Mouse (Mus musculus) cerebellum, adult 2 months (tissue): ENCODE measurements at regions not wholly inside any gene's neighbourhood (a gene's known extent, or its start where the extent isn't known, plus 50 kb on each side); places are given as distances from the start of the nearest gene placed in this dataset.
A peak's percentile ranks its signal among the peaks of the same experiment; 100 is the strongest.

ENCODE experiments used
- DNase-seq, 2 experiments: peaks; one replicate each; pipeline ENCODE4 v3.0.0; 2021
- H3K27ac ChIP-seq: fragments of 200-500 bp; 2 replicates; pipeline ENCODE4 v1.5.1; 2012; ENCODE audit warnings: low read length, control low read depth, inconsistent platforms; ENCODE audit not compliant: insufficient read depth
- H3K27me3 ChIP-seq: fragments of 200-500 bp; 2 replicates; pipeline ENCODE4 v1.6.1; 2012; ENCODE audit warnings: inconsistent platforms, mild to moderate bottlenecking, low read length, moderate library complexity; ENCODE audit not compliant: control insufficient read depth, insufficient read depth
- H3K4me1 ChIP-seq: fragments of 200-500 bp; 2 replicates; pipeline ENCODE4 v1.6.1; 2011; ENCODE audit warnings: low read length; ENCODE audit not compliant: control insufficient read depth, insufficient read depth
- H3K4me3 ChIP-seq: fragments of 200-500 bp; replicated peaks from 2 replicates; pipeline ENCODE3; 2011; ENCODE audit warnings: mild to moderate bottlenecking, low read depth, low read length, control low read depth; ENCODE audit not compliant: insufficient read depth
- CTCF ChIP-seq: fragments of 200-500 bp; IDR thresholded peaks from 2 replicates; pipeline ENCODE4 v1.5.1; 2011; ENCODE audit warnings: low read depth, mild to moderate bottlenecking, control low read depth, low read length, moderate library complexity, borderline replicate concordance; ENCODE audit not compliant: insufficient read depth
- POLR2A ChIP-seq: fragments of 200-500 bp; IDR thresholded peaks from 2 replicates; pipeline ENCODE4 v1.6.1; 2011; ENCODE audit warnings: low read length, control low read depth, borderline replicate concordance; ENCODE audit not compliant: insufficient read depth
- whole genome bisulfite sequencing: fragments of 180-500 bp; shearing (Covaris S2); methylation state at CpG from one replicate; pipeline ENCODE4 v1.1.7; 2018; 5-methylcytosine and 5-hydroxymethylcytosine counted together

DNA sequence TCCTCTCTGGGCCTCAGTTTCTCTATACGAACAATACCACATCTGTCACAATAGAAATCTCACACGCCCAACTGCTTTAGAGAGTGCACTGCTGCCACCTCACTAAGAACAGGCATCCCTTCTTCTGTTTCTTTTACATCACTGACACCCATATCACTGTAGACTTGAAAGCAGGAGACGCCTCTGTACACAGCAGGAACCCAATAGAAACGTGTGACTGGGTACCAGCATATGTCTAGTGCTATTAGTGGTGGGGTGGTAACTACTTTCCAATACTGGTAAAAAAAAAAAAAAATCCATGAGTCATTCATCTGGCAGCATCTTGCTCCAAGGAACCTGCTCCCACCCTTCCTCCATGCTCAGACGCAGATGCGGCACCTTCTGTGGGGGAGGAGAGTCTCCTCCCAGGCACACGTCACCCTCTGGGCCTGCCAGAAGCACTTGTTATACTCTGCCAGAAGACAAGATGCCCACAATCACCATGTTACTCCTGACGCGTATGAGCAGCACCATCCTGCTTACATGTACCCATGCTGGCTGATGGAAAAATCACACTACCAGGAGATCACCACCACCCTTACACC is 151.3 kb upstream of the Plxna4 start:
- H3K4me1 ChIP-seq: no peaks in the 10 kb centered on the region
- WGBS: 40% methylated on average over 9 of the region's 9 CpGs
- H3K27ac ChIP-seq: no peak overlapping the region
- H3K4me3 ChIP-seq: no peak overlapping the region
- TF ChIP-seq CTCF (no peak), POLR2A (no peak)
- no peak for DNase-seq
- H3K27me3 ChIP-seq: no peaks in the 10 kb centered on the region; the same call in 1 of the 2 replicates

DNA sequence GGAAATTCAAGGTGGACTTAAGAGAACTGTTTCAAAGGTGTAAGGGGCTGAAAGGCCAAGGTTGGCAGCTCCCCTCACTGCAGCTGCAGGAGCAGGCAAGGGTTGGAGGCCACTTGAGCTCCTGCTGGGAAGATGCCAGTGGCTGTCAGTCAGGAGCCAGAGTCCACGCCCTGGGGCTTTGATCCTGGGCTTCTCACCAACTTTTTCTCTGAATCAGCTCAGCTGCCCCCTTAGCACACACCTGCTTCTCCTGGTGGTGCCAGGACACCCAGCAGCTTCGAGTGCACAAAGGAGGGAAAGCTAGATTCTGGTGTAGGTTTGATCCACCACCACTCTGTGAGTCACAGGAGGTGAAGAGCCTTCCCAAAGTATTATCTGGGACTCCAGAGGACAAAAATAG is 140.7 kb upstream of the Plxna4 start:
- TF ChIP-seq CTCF: no peak
- TF ChIP-seq POLR2A: no peak
- peaks cover 5% of the 10 kb centered on the region for H3K4me1 ChIP-seq
- no peaks in the 10 kb centered on the region for H3K27me3 ChIP-seq
- 14% methylated on average over 2 of the region's 2 CpGs for WGBS
- DNase-seq: peak; percentile 5 to 7
- H3K4me3 ChIP-seq: no peak overlapping the region
- no peak overlapping the region for H3K27ac ChIP-seq

DNA sequence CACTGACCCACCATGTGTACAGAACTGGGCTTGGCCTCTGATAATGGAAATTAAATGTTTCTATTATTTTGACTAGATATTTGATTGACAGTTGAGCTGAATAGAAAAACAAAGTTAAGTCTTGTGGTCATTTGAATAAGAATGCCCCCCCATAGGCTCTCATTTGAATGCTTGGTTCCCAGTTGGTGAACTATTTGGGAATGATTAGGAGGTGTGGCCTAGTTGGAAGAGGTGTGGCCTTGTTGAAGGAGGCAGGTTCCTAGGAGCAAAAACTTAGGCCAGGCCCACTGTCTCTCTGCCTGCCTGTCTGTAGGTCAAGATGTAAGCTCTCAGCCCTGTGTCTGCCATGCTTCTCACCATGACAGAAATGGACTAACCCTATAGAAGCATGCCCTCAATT is 138.6 kb upstream of the Plxna4 start:
- H3K27ac ChIP-seq: no peak overlapping the region
- H3K27me3 ChIP-seq: no peaks in the 10 kb centered on the region
- peaks cover 5% of the 10 kb centered on the region for H3K4me1 ChIP-seq

DNA sequence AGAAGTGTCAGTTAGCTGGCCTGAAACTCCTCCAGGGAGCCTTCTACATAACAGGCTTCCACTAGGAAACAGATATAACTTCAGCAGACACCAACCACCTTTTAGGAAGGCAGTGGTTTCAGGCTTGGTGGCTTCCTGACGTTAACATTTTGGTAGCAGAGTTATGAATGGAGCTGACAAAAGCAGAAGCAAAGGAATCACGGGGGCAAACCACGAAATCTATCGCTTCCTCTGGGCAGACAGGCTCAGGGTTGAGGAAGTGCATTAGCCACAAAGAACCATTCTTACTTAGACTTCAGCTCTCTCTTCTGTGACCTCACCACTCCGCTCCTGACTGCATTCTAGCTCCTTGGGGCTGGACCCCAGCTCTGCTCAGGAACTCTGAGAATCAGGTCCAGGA is 129.9 kb upstream of the Plxna4 start:
- H3K27ac ChIP-seq: no peak overlapping the region
- DNase-seq: no peak
- no peak overlapping the region for H3K4me3 ChIP-seq
- H3K27me3 ChIP-seq: no peaks in the 10 kb centered on the region
- 83% methylated on average over 5 of the region's 5 CpGs for WGBS
- no peaks in the 10 kb centered on the region for H3K4me1 ChIP-seq
- no peak for TF ChIP-seq POLR2A

More for the DNA sequence above, 138.6 kb upstream of the Plxna4 start:
- TF ChIP-seq POLR2A (no peak), CTCF (no peak)
- no peak for DNase-seq
- H3K4me3 ChIP-seq: no peak overlapping the region

DNA sequence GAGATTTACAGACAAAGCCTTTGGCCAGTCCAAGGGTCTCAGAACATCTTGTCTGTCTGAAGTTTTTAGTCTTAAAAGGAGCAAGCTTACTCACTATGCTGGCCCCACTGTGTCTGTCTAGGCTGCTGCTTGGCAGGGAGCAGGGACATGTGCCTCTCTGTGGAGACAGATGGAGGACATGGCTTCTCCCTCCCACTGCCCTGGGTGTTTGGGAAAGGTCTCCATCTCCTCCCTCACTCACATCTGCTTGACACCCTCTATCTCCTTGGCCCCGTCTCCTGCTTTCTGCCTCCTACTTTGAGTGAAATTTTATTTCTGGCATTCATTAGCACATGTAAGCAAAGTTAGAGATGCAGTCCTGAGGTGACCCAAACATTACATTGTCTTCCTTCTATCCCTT is 127.1 kb upstream of the Plxna4 start:
- TF ChIP-seq POLR2A: no peak
- TF ChIP-seq CTCF: no peak
- no peaks in the 10 kb centered on the region for H3K4me1 ChIP-seq
- no peak overlapping the region for H3K4me3 ChIP-seq
- H3K27ac ChIP-seq: no peak overlapping the region
- no peaks in the 10 kb centered on the region for H3K27me3 ChIP-seq
- WGBS: 100% methylated on average over 1 of the region's 1 CpGs
- DNase-seq: no peak

DNA sequence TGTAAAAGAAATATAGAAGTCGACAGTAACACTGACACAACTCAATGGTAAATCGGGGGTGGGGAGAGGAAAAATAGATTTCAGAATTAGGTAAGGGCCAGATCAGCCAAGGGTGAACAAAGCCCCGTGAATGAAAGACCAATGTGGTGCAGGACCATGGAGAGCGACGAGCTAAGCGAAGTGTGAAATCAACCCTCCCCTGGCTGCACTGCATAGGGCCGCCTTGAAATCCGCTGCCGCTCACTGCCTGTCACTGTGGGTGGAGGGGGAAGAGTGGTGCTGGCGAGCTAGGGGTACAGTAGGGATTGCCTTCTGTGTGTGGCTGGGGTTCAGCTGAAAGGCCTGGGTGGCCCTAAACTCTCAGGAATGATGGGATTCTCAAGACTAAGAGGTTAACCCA is 122.2 kb upstream of the Plxna4 start:
- Histone ChIP-seq H3K4me3 (no peak overlapping the region), H3K27ac (no peak overlapping the region), H3K4me1 (no peaks in the 10 kb centered on the region), H3K27me3 (no peaks in the 10 kb centered on the region)
- TF ChIP-seq POLR2A: no peak
- TF ChIP-seq CTCF: no peak
- no peak for DNase-seq
- WGBS: 59% methylated on average over 10 of the region's 10 CpGs

DNA sequence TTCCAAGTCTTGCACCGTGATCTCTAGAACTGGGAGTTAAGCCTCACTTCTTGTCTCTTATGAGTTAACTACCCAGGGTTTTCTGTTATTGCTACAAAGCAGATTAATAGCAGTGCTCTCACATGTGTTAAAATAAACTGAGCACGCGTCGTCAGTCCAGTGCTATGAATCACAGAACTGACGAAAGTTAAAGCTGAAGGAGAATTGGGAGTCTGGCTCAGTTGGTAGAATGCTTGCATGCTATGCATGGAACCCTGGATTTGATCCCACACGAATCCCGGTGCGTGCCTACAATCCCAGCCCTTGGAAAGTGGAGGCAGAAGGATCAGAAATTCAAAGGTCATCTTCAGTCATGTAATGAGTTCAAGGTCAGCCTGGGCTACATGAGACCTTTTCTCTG is 121.6 kb upstream of the Plxna4 start:
- no peak for DNase-seq
- Histone ChIP-seq H3K4me1 (no peaks in the 10 kb centered on the region), H3K27me3 (no peaks in the 10 kb centered on the region), H3K4me3 (no peak overlapping the region), H3K27ac (no peak overlapping the region)
- WGBS: 90% methylated on average over 8 of the region's 8 CpGs
- TF ChIP-seq POLR2A: no peak
- no peak for TF ChIP-seq CTCF

DNA sequence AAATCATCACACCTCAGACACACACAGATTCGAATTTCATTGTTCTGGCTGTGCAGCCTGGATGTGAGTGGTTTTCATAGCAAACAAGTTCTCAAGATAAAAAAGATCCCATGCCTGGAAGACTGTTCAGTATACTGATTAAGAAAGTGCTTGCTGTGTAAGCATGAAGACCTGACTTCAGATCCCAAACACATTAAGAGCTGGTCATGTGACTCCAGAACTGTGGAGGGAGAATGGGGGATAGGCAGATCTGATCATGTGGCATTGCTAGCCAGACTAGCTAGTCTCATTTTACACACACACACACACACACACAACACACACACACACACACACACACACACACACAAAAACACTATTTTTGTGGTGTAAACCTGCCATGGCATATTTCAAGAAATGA is 119.4 kb upstream of the Plxna4 start:
- Histone ChIP-seq H3K4me1 (peaks cover 8% of the 10 kb centered on the region; the same call in 1 of the 2 replicates), H3K27me3 (no peaks in the 10 kb centered on the region), H3K27ac (no peak overlapping the region), H3K4me3 (no peak overlapping the region)
- 84% methylated on average over 1 of the region's 1 CpGs for WGBS
- TF ChIP-seq CTCF (no peak), POLR2A (no peak)
- no peak for DNase-seq

DNA sequence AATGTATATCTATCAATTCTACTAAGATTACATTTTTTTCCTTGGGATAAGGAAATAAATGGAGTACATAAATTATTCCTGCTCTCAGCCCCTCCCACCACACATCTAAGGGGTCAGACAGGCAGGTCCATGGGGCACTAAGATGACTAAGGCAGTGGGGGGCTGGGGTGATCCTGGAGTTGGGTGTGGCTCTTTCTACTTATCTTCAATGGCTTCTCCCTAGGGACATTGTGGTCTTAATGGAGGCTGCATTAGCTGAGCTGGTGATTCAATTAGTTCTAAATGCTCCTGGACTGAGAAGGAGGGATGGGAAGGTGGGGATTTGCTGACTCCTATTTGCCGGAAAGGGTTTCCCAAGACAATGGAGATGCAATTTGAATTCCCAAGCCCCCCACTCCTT is 118.4 kb upstream of the Plxna4 start:
- WGBS: 93% methylated on average over 1 of the region's 1 CpGs

More for the DNA sequence above, 118.4 kb upstream of the Plxna4 start:
- Histone ChIP-seq H3K27ac (no peak overlapping the region), H3K4me1 (peaks cover 15% of the 10 kb centered on the region; the same call in 1 of the 2 replicates), H3K27me3 (no peaks in the 10 kb centered on the region), H3K4me3 (no peak overlapping the region)
- DNase-seq: no peak
- no peak for TF ChIP-seq CTCF
- no peak for TF ChIP-seq POLR2A
